Mouse (Mus musculus): ENCODE measurements around the gene Olfr33.

The Olfr33 gene

DNA sequence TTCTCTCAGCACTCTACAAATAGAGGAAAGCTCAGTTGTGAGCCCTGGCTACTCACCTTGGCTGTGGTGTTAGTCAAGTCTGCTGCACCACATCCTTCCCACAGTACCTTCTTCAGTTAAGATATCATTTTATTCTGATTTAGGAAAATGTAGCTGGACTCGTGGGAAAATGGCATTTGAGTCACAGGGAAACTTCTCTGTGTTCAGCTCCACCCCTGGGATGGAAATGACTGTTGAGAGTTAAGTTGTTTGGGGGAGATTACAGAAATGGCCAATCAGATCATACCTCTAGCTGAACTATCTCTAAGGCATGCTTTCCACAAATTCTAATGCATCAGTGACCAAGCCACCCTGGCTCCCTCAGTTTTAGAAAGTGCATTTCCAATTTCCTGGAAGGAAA lies at the start of gene Olfr33:
Olfr33 (minus strand) TSS at position 101 of the 400 bp plus-strand sequence.
- no peak for DNase-seq (ENCODE audit: low read depth, low spot score)

DNA sequence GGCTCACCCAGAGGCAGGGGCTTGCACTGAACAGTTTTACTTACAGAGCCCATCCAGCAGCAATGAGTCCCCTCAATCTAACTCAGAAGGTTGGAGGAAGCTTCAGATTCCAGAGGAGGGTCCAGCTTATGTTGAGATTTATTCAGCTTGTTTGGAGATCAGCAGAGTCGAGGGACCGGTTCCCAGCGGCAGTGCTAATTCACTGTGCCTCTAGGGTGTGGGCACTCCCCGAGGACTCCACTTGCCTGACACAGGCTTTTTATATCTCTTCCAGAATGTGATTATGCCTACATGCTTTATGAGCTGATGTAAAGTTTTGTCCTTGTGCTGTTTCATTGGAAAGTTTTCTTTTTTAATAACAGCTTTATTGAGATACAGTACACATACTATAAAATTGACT lies 40.4 kb upstream of the Olfr33 start, which contains the start of the genes Olfr560 and Olfr78:
Olfr560 (minus strand) TSS at position 101 of the 400 bp plus-strand sequence.
Olfr78 (minus strand) TSS at position 206 of the 400 bp plus-strand sequence.
- no peak for DNase-seq (ENCODE audit: low read depth, low spot score)

DNA sequence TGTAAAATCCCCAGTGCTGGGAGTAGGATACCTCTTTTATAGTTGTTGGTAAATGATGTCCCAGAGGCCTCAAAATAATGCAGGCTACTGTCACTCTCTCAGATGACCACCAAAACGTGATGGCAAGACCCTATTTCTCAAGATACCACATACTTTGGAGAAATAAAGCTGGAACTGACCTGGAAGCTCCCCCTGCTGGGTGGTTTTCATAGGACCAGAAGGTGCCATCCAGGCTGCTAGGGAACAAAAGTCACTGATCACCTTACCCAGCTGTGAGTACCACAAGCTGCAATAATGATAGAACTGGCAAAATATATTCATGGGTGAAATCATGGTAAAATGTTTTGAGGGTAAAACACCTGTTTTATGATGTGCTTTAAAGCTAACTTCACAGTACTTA lies 33.2 kb upstream of the Olfr33 start:
- DNase-seq (ENCODE audit: low read depth, low spot score): no peak

DNA sequence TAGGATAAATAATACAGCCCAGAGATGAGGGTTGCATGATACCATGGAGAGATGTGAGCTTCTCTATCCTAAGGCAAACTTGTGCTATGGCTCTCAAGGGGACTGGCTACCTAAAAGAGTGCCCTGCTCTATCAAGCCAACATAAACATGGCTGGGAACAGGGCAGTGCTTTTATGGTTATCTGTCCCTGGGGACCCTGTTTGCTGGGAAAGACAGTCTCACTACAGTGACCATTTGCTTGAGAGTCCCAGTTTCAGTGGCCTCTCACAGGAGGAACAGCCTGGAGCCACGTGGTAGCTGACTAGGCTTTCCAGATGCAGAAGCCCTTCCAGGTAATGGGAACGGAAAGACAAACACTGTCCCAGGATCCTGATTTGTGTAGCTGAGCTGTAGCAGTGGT lies 18.8 kb upstream of the Olfr33 start:
- no peak for DNase-seq (ENCODE audit: low read depth, low spot score)

DNA sequence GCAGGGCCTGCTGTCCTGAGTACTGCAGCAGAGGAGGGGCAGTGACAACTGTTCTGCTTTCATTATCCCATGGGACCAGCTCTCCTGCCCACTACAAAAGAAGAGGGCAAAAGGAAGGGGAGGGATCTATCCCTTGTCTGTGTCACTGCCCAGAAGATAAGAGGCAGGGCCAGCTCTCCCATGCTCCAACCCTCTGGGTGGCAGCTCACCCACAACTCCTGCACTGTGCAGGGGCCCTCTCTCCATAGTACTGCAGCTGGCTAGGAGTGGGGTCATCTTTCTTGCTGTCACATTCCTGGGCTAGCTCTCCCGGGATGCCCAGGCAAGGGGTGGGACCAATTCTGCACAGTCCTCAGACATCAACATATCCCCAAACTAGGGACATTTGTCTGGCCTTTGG lies 14.9 kb upstream of the Olfr33 start:
- DNase-seq (ENCODE audit: low read depth, low spot score): no peak

DNA sequence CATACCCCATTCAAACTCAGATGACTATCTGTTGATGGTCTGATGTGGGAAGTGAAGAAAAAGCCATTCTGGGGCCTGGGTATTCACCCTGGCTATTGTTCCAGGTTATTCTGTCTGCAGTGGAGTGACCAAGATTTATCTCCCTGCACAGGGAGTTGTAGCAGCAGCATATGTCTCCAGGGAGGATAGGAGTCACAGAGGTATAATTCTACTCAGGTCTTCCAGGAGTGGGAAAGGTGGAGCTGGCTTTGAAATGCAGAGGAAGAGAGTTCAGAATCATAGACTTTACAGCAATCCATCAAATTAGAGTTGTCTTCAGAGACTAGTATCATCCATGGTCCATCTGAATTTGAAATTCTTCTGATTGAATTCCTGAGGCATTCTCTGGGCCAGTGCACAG lies 8.5 kb upstream of the Olfr33 start, which contains the start of gene Olfr559:
Olfr559 (minus strand) TSS at position 101 of the 400 bp plus-strand sequence.
- no peak for DNase-seq (ENCODE audit: low read depth, low spot score)

DNA sequence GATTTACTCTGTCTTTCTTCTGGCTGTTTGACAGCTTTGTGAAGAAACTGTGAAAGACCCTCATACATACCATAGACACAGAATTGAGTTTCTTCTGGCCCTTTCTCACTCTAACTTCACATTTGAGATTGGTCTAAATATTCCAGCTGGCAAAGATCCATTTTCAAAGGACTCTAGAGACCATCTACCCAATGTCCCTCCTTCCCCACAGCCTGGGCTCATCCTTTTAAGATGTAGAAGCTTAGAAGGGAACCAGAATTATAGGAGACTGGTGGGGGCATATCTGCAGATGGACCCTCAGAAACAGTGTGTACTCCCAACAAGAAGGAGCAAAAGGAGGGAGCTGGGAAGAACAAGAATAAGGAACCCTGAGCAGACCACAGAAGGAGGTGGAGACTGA lies 17.0 kb downstream of the Olfr33 start, which contains the start of gene Olfr558:
Olfr558 (plus strand) TSS at position 301 of the 400 bp plus-strand sequence.
- DNase-seq (ENCODE audit: low read depth, low spot score): no peak

DNA sequence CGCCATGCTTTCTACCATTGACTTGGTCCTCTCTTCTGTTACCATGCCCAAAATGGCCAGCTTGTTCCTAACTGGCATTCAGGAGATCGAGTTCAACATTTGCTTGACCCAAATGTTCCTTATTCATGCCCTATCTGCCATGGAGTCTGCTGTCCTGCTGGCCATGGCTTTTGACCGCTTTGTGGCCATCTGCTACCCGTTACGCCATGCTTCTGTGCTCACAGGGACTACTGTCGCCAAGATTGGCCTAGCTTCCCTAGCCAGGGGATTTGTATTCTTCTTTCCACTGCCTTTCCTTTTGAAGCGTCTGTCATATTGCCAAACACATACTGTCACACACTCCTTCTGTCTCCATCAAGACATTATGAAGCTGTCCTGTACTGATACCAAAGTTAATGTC lies 20.4 kb downstream of the Olfr33 start:
- DNase-seq (ENCODE audit: low read depth, low spot score): no peak

DNA sequence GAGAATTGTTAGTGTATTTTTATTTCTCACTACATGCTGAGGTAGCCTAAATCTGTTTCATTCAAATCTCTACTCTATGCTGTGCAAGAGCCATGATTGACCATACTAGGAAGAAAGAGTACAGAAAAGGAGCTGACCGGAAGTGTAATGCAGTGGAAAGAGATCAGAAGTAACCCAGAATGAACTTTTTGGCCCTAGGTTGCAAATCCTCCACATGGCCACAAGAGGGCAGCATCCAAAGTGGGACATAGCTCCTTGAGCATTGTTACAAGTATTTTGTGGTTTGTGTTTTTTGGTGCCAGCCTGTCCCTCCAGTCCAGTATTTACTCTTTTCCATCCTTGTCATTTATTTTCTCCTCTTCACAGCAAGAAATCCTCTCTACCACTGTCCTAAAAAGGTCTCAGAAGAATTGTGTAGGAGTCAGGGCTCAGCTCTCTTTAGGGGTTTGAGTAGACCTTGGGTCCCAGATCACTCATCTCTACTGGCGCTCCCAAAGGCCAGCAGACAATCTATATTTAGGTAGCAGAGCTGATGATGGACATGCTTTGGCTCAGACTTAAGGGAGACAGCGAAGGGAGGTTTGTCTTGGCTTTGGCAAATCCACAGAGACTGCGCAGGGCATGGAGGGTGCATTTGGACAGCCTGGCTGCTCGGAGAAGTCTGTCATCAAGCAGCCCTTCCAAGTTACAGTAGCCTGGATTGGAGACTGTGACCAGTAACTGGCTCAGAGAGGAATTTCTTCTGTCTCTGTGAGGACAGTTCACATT lies 23.3 kb downstream of the Olfr33 start, which contains the start of gene Olfr557:
Olfr557 (plus strand) TSS at position 553 of the 768 bp plus-strand sequence.
- peak; percentile 55 for DNase-seq (ENCODE audit: low read depth, low spot score)

DNA sequence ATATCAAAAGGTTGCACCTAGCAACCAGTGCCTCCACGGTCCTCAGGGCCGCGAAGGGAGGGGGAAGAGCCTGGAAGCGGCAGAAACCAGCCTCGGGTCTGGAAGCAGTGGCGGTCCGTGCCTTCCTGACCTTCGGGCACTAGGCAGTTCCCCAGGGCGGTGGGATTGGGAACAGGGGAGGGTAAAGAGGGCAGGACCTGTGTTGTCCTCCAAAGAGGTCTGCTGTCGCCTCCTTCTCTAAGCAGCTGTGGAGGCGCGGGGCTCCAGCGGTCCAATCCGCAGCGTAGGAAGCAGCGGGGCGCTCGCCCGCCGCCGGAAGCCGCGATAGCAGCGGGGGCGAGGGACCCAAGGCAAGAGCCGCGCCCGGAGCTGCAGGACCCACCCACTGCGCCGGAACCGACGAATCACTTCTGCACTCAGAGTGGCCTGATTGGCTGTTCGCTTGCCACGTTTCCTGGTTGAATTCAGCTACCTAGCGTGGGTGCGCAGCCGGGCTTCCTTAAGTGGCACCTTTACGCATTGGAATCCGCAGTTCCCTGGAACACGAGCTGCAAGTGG lies 31.8 kb downstream of the Olfr33 start, which contains the start of gene Trim68:
Trim68 (minus strand) TSS at position 384 of the 558 bp plus-strand sequence.
- DNase-seq (ENCODE audit: low read depth, low spot score): peak; percentile 94

DNA sequence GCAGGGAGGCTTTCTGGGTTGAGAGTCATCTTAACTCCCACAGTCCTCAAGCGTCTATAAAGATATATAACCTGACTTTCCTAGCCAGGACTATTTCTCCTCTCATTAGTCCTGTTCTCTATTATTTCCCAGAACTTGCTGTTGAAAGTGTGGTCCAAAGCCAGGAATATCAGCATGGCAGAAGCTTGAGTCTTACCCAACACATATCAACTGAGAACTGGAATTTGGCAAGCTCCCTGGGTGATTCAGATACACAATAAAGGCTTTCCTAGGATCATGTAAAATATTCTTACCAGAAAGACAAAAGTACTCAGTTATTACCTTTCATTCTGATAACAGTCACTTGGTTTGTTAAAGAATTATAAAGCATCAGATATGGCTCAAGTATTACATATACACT lies 37.0 kb downstream of the Olfr33 start:
- DNase-seq (ENCODE audit: low read depth, low spot score): no peak

DNA sequence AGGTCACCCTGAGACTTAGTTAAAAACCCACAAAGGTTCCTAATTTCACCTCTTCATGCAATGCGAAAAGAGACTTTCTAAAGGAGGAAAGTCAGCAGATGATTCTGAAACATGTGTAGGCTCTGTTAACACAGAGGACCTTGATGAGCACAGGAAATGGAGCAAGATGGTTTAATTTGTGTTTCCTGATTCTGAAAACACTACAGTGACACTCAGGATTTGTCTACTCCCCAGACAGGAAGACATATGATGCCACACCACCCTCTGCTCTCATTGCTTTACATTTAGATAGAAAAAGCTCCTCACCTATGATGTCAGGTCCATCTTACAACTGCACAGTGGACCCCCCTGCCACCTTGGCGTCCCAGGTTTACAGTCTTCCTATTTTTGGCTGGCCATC lies 42.6 kb downstream of the Olfr33 start:
- no peak for DNase-seq (ENCODE audit: low read depth, low spot score)

DNA sequence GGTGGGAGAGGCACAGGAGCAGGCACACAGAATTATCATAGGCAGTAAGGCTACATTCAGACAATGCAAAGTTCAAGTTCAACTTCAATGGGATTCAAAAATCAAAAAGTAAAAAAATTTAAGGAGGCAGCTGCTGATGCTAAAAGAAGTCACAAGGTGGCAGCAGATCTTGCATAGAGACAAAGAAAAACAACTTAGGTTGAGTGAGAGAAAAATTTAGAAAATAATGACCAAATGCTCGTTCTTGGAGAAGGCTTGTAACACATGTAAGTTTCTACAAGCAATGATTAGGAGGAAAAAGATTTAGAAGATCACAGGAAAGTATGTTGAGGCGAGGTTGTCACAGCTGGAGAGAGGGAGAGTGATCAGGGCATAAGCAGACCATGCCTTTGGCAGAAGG lies 53.5 kb downstream of the Olfr33 start:
- no peak for DNase-seq (ENCODE audit: low read depth, low spot score)

DNA sequence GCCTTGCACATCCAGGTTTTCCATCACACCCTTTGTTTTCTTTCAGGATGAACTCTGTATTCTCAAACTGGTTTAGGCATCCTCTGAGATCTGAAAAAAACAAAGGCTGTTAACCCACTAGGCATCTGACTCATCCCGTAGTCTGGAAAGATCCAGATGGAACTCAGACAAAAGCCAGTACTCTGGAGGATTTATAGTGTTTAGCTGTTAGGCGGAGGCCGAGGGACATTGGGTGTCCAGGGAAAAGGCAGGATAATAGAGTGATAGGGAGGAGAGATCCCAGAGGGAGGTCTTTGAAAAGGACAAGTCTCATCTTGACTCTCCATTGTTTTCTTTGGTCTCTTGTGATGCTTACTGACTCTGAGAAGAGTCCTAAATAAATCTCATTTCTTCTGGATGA lies 54.3 kb downstream of the Olfr33 start, which contains the start of gene Olfr556:
Olfr556 (plus strand) TSS at position 301 of the 400 bp plus-strand sequence.
- DNase-seq (ENCODE audit: low read depth, low spot score): no peak

Measured in CD4-positive helper T cell, adult 2 months (primary cell).